Mouse (Mus musculus) kidney, embryonic 14.5 days (tissue): ENCODE data around the gene Rbm4b. TPM values are rescaled to one million over a fixed set of nuclear protein-coding genes. Genes with fewer than 3 reads are reported as not detected.

ENCODE experiments used
- ATAC-seq: fragments of 200-750 bp; cut with Nextera tagmentation; 2 replicates; pipeline ENCODE4 v1.8.0; 2017; ENCODE audit warnings: moderate number of reproducible peaks, mild to moderate bottlenecking, moderate TSS enrichment, moderate library complexity; ENCODE audit not compliant: low FRiP score, low TSS enrichment
- H3K27ac ChIP-seq: fragments of 300-500 bp; sonication (generic); 2 replicates; pipeline ENCODE4 v1.5.1; 2014; ENCODE audit warnings: low read depth, mild to moderate bottlenecking, low read length, moderate library complexity, mixed read lengths
- H3K27me3 ChIP-seq: fragments of 300-500 bp; sonication (generic); 2 replicates; pipeline ENCODE4 v1.6.1; 2014; ENCODE audit warnings: mild to moderate bottlenecking, low read length; ENCODE audit not compliant: control insufficient read depth, insufficient read depth
- H3K36me3 ChIP-seq: fragments of 300-500 bp; sonication (generic); 2 replicates; pipeline ENCODE4 v1.6.1; 2014; ENCODE audit warnings: low read length, mixed read lengths; ENCODE audit not compliant: control insufficient read depth, insufficient read depth
- H3K4me1 ChIP-seq: fragments of 300-500 bp; sonication (generic); 2 replicates; pipeline ENCODE4 v1.6.1; 2014; ENCODE audit warnings: low read length, mixed read lengths; ENCODE audit not compliant: control insufficient read depth, insufficient read depth
- H3K4me2 ChIP-seq: fragments of 300-500 bp; sonication (generic); replicated peaks from 2 replicates; pipeline ENCODE4 v1.6.1; 2014; ENCODE audit warnings: low read depth, mild to moderate bottlenecking, low read length
- H3K4me3 ChIP-seq: fragments of 300-500 bp; sonication (generic); 2 replicates; pipeline ENCODE4 v1.5.1; 2014; ENCODE audit warnings: mild to moderate bottlenecking, low read length
- H3K9ac ChIP-seq: fragments of 300-500 bp; sonication (generic); 2 replicates; pipeline ENCODE4 v1.6.1; 2014; ENCODE audit warnings: low read depth, mild to moderate bottlenecking, low read length, moderate library complexity
- H3K9me3 ChIP-seq: fragments of 300-500 bp; sonication (generic); 2 replicates; pipeline ENCODE4 v1.6.1; 2016; ENCODE audit warnings: low read length; ENCODE audit not compliant: control insufficient read depth
- WGBS: fragments of 180-500 bp; shearing (Covaris S2); extraction: QIAGEN DNeasy Blood & Tissue Kit; methylation state at CpG from one replicate; pipeline ENCODE4 v1.1.7; 2014; 5-methylcytosine and 5-hydroxymethylcytosine counted together
- polyA plus RNA-seq: library from polyadenylated mRNA; unstranded; fragments of >200 nt; fragmentation: Nextera tagmentation; extraction: Ambion mirVana; gene quantifications from 2 replicates; pipeline ENCODE4 v1.2.1, GENCODE M21; 2014

Gene Rbm4b
- polyA plus RNA-seq, 1 experiment from 2014 or later = 79.8 TPM

GRCm38 (mm10) chr19:4739762-4740161 lies 16.5 kb upstream of the Rbm4b start:
- Histone ChIP-seq H3K27ac (no peak overlapping the region), H3K36me3 (peaks cover 3% of the 10 kb centered on the region; the same call in 1 of the 2 replicates), H3K4me2 (no peak overlapping the region), H3K27me3 (no peaks in the 10 kb centered on the region), H3K4me1 (0 out of 2 replicates have a peak, but pooled peaks cover 3% of the 10 kb centered on the region), H3K9ac (no peak overlapping the region), H3K4me3 (no peak overlapping the region), H3K9me3 (no peaks in the 10 kb centered on the region)
- no peak for ATAC-seq
- 94% methylated on average over 5 of the region's 5 CpGs for WGBS

- 0 out of 2 replicates have a peak, but pooled peaks cover 3% of the 10 kb centered on the region for H3K4me1 ChIP-seq
- H3K9ac ChIP-seq = no peak overlapping the region
- no peak overlapping the region for H3K4me2 ChIP-seq
- 0 out of 2 replicates have a peak, but pooled peaks cover 3% of the 10 kb centered on the region for H3K36me3 ChIP-seq
- no peak overlapping the region for H3K27ac ChIP-seq
- H3K27me3 ChIP-seq = no peaks in the 10 kb centered on the region
- H3K4me3 ChIP-seq = no peak overlapping the region
- H3K9me3 ChIP-seq = no peaks in the 10 kb centered on the region
- 79% methylated on average over 10 of the region's 10 CpGs for WGBS
- no peak; the same call in 1 of the 2 replicates for ATAC-seq
Observed at GRCm38 (mm10) chr19:4741482-4741881, 14.8 kb upstream of the Rbm4b start.

- no peaks in the 10 kb centered on the region for H3K27me3 ChIP-seq
- H3K27ac ChIP-seq = no peak overlapping the region
- no peak overlapping the region for H3K4me3 ChIP-seq
- H3K4me2 ChIP-seq = no peak overlapping the region
- no peak overlapping the region for H3K9ac ChIP-seq
- H3K36me3 ChIP-seq = 0 out of 2 replicates have a peak, but pooled peaks cover 3% of the 10 kb centered on the region
- no peaks in the 10 kb centered on the region for H3K9me3 ChIP-seq
- 0 out of 2 replicates have a peak, but pooled peaks cover 3% of the 10 kb centered on the region for H3K4me1 ChIP-seq
- ATAC-seq = no peak
- WGBS = 89% methylated on average over 6 of the region's 6 CpGs
Observed at GRCm38 (mm10) chr19:4742229-4742628, 14.1 kb upstream of the Rbm4b start.

- 38% methylated on average over 5 of the region's 5 CpGs for WGBS
- Histone ChIP-seq H3K4me1 (0 out of 2 replicates have a peak, but pooled peaks cover 3% of the 10 kb centered on the region), H3K27me3 (no peaks in the 10 kb centered on the region), H3K9ac (no peak overlapping the region), H3K27ac (no peak overlapping the region), H3K4me3 (no peak overlapping the region), H3K4me2 (no peak overlapping the region), H3K9me3 (no peaks in the 10 kb centered on the region), H3K36me3 (0 out of 2 replicates have a peak, but pooled peaks cover 3% of the 10 kb centered on the region)
- ATAC-seq = no peak
Observed at GRCm38 (mm10) chr19:4743524-4743923, 12.8 kb upstream of the Rbm4b start.

GRCm38 (mm10) chr19:4744026-4744425 lies 12.3 kb upstream of the Rbm4b start:
- H3K36me3 ChIP-seq = 0 out of 2 replicates have a peak, but pooled peaks cover 3% of the 10 kb centered on the region
- no peaks in the 10 kb centered on the region for H3K9me3 ChIP-seq
- H3K27ac ChIP-seq = no peak overlapping the region
- 74% methylated on average over 14 of the region's 14 CpGs for WGBS
- H3K27me3 ChIP-seq = no peaks in the 10 kb centered on the region
- H3K9ac ChIP-seq = no peak overlapping the region
- H3K4me1 ChIP-seq = 0 out of 2 replicates have a peak, but pooled peaks cover 3% of the 10 kb centered on the region
- no peak overlapping the region for H3K4me3 ChIP-seq
- H3K4me2 ChIP-seq = no peak overlapping the region
- no peak for ATAC-seq

- Histone ChIP-seq H3K9me3 (no peaks in the 10 kb centered on the region), H3K4me1 (0 out of 2 replicates have a peak, but pooled peaks cover 3% of the 10 kb centered on the region), H3K9ac (no peak overlapping the region), H3K27me3 (no peaks in the 10 kb centered on the region), H3K4me2 (no peak overlapping the region), H3K4me3 (no peak overlapping the region), H3K27ac (no peak overlapping the region), H3K36me3 (0 out of 2 replicates have a peak, but pooled peaks cover 3% of the 10 kb centered on the region)
- no peak for ATAC-seq
- 65% methylated on average over 9 of the region's 9 CpGs for WGBS
Observed at GRCm38 (mm10) chr19:4745057-4745456, 11.2 kb upstream of the Rbm4b start.

- no peak overlapping the region for H3K4me3 ChIP-seq
- H3K4me1 ChIP-seq = 0 out of 2 replicates have a peak, but pooled peaks cover 3% of the 10 kb centered on the region
- ATAC-seq = no peak
- H3K27me3 ChIP-seq = no peaks in the 10 kb centered on the region
- no peaks in the 10 kb centered on the region for H3K9me3 ChIP-seq
- 0 out of 2 replicates have a peak, but pooled peaks cover 3% of the 10 kb centered on the region for H3K36me3 ChIP-seq
- 95% methylated on average over 10 of the region's 10 CpGs for WGBS
- H3K9ac ChIP-seq = no peak overlapping the region
- no peak overlapping the region for H3K27ac ChIP-seq
- H3K4me2 ChIP-seq = no peak overlapping the region
Observed at GRCm38 (mm10) chr19:4745681-4746080, 10.6 kb upstream of the Rbm4b start.

- Histone ChIP-seq H3K4me3 (no peak overlapping the region), H3K27ac (no peak overlapping the region), H3K4me2 (no peak overlapping the region), H3K4me1 (0 out of 2 replicates have a peak, but pooled peaks cover 3% of the 10 kb centered on the region), H3K27me3 (no peaks in the 10 kb centered on the region), H3K9me3 (no peaks in the 10 kb centered on the region), H3K9ac (no peak overlapping the region), H3K36me3 (0 out of 2 replicates have a peak, but pooled peaks cover 3% of the 10 kb centered on the region)
- WGBS = 84% methylated on average over 14 of the region's 14 CpGs
- ATAC-seq = no peak
Observed at GRCm38 (mm10) chr19:4746611-4747010, 9.7 kb upstream of the Rbm4b start.

GRCm38 (mm10) chr19:4747631-4748312 lies 8.5 kb upstream of the Rbm4b start:
- H3K27ac ChIP-seq = no peak overlapping the region
- no peaks in the 10 kb centered on the region for H3K9me3 ChIP-seq
- H3K27me3 ChIP-seq = no peaks in the 10 kb centered on the region
- no peak overlapping the region for H3K9ac ChIP-seq
- ATAC-seq = no peak
- 0 out of 2 replicates have a peak, but pooled peaks cover 3% of the 10 kb centered on the region for H3K36me3 ChIP-seq
- no peak overlapping the region for H3K4me2 ChIP-seq
- 0 out of 2 replicates have a peak, but pooled peaks cover 3% of the 10 kb centered on the region for H3K4me1 ChIP-seq
- WGBS = 93% methylated on average over 9 of the region's 9 CpGs
- H3K4me3 ChIP-seq = no peak overlapping the region
